Mouse (Mus musculus): ENCODE results near the gene Clnk. TPM values are rescaled to one million over a fixed set of nuclear protein-coding genes. Genes with fewer than 3 reads are reported as not detected.

The Clnk gene
- total RNA-seq, 1 experiment: 0.36 TPM

DNA sequence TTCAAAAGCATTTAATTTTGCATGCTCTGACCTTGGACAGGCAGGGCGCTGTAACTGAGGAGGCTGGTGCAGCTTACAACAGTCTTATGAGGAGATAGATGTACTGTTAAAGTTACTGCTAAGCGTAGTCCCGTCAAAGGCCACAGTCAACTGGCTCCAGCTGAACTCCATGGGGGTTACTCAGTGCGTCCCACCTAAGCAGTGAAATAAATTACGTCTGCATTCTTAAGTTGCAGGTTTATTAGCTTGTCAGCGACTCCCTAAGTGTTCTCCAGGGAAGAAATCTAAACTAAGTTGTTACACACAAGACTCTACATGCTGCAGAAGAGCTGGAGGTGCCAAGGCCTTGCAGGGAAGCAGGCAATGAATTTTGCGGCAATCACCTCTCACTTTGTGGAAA lies 77.7 kb downstream of the Clnk start:
- Histone ChIP-seq H3K36me3 (ENCODE audit: control insufficient read depth, insufficient read depth, low read length, poor library complexity, severe bottlenecking) (no peaks in the 10 kb centered on the region), H3K4me1 (ENCODE audit: control insufficient read depth in 2 of 2, insufficient read depth in 2 of 2, low read length in 2 of 2, poor library complexity in 1 of 2) (no peaks in the 10 kb centered on the region), H3K27ac (ENCODE audit: insufficient read depth, low read depth, low read length, poor library complexity, severe bottlenecking) (no peak overlapping the region), H3K4me3 (ENCODE audit: insufficient read depth in 1 of 2, low read depth in 1 of 2, low read length in 2 of 2, poor library complexity in 1 of 2, severe bottlenecking in 1 of 2) (no peak overlapping the region), H3K9me3 (ENCODE audit: control insufficient read depth, insufficient read depth, low read depth, low read length) (no peaks in the 10 kb centered on the region), H3K9ac (ENCODE audit: insufficient read depth, low read depth, low read length, poor library complexity, severe bottlenecking) (no peak overlapping the region)
- DNase-seq (ENCODE audit: low read depth, low spot score): no peak
- TF ChIP-seq MAFK (IDR thresholded peaks at IDR 0.05; ENCODE audit: insufficient read depth, low read depth, low read length): no peak
- TF ChIP-seq ZNF384 (IDR thresholded peaks at IDR 0.05; ENCODE audit: low read depth, low read length): no peak
- no peak for TF ChIP-seq ZC3H11A (IDR thresholded peaks at IDR 0.05; ENCODE audit: borderline replicate concordance, low read depth, low read length)
- TF ChIP-seq CHD2 (IDR thresholded peaks at IDR 0.05; ENCODE audit: low read depth, low read length): no peak
- no peak for TF ChIP-seq HCFC1 (IDR thresholded peaks at IDR 0.05; ENCODE audit: borderline replicate concordance, insufficient read depth, low read length)
- in situ Hi-C loops (cut with MboI; ENCODE audit: low sequenced_read_pairs in 2 of 2, unreplicated experiment in 2 of 2): loop anchor here (25.0 kb wide), 2 partner anchors 838 to 1163 kb away; no protein-coding TSS in a partner anchor

GRCm38 (mm10) chr5:38795139-38795538 lies 81.5 kb downstream of the Clnk start:
- no peaks in the 10 kb centered on the region for H3K4me1 ChIP-seq (ENCODE audit: control insufficient read depth in 2 of 2, insufficient read depth in 2 of 2, low read length in 2 of 2, poor library complexity in 1 of 2)
- TF ChIP-seq ZC3H11A (IDR thresholded peaks at IDR 0.05; ENCODE audit: borderline replicate concordance, low read depth, low read length) (no peak), ZNF384 (IDR thresholded peaks at IDR 0.05; ENCODE audit: low read depth, low read length) (no peak), HCFC1 (IDR thresholded peaks at IDR 0.05; ENCODE audit: borderline replicate concordance, insufficient read depth, low read length) (no peak), CHD2 (IDR thresholded peaks at IDR 0.05; ENCODE audit: low read depth, low read length) (no peak), MAFK (IDR thresholded peaks at IDR 0.05; ENCODE audit: insufficient read depth, low read depth, low read length) (no peak)
- in situ Hi-C loops (cut with MboI; ENCODE audit: low sequenced_read_pairs in 2 of 2, unreplicated experiment in 2 of 2): loop anchor here (25.0 kb wide), 2 partner anchors 842 to 1167 kb away; no protein-coding TSS in a partner anchor
- no peak overlapping the region for H3K27ac ChIP-seq (ENCODE audit: insufficient read depth, low read depth, low read length, poor library complexity, severe bottlenecking)
- H3K36me3 ChIP-seq (ENCODE audit: control insufficient read depth, insufficient read depth, low read length, poor library complexity, severe bottlenecking): no peaks in the 10 kb centered on the region
- no peak overlapping the region for H3K9ac ChIP-seq (ENCODE audit: insufficient read depth, low read depth, low read length, poor library complexity, severe bottlenecking)
- H3K4me3 ChIP-seq (ENCODE audit: insufficient read depth in 1 of 2, low read depth in 1 of 2, low read length in 2 of 2, poor library complexity in 1 of 2, severe bottlenecking in 1 of 2): no peak overlapping the region
- no peaks in the 10 kb centered on the region for H3K9me3 ChIP-seq (ENCODE audit: control insufficient read depth, insufficient read depth, low read depth, low read length)
- DNase-seq (ENCODE audit: low read depth, low spot score): no peak

DNA sequence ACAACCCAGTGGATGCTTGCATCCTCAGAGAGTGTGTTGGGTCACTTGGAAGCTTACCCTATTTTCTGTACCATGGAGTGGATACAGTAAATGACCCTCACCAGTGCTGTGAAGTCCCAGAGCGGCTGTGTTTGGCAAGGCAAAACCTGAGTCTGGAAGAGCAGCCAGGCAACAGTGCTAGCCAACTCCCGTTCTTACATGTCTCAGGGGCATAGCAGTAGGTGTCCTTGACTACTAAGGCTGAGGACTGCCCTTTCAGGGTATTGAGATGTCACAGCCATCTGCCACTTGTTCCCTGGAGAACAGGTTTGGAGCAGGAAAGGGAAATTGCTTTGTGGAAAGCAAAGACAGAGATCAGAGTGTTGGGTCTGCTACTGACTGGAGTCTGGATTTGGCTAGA lies 85.5 kb downstream of the Clnk start:
- no peak for DNase-seq (ENCODE audit: low read depth, low spot score)
- in situ Hi-C loops (cut with MboI; ENCODE audit: low sequenced_read_pairs in 2 of 2, unreplicated experiment in 2 of 2): loop anchor here (25.0 kb wide), 2 partner anchors 846 to 1171 kb away; no protein-coding TSS in a partner anchor

GRCm38 (mm10) chr5:38788820-38789219 lies 87.8 kb downstream of the Clnk start:
- no peak for DNase-seq (ENCODE audit: low read depth, low spot score)
- Histone ChIP-seq H3K4me3 (ENCODE audit: insufficient read depth in 1 of 2, low read depth in 1 of 2, low read length in 2 of 2, poor library complexity in 1 of 2, severe bottlenecking in 1 of 2) (no peak overlapping the region), H3K36me3 (ENCODE audit: control insufficient read depth, insufficient read depth, low read length, poor library complexity, severe bottlenecking) (no peaks in the 10 kb centered on the region), H3K9me3 (ENCODE audit: control insufficient read depth, insufficient read depth, low read depth, low read length) (no peaks in the 10 kb centered on the region), H3K27ac (ENCODE audit: insufficient read depth, low read depth, low read length, poor library complexity, severe bottlenecking) (no peak overlapping the region), H3K4me1 (ENCODE audit: control insufficient read depth in 2 of 2, insufficient read depth in 2 of 2, low read length in 2 of 2, poor library complexity in 1 of 2) (no peaks in the 10 kb centered on the region), H3K9ac (ENCODE audit: insufficient read depth, low read depth, low read length, poor library complexity, severe bottlenecking) (no peak overlapping the region)
- in situ Hi-C loops (cut with MboI; ENCODE audit: low sequenced_read_pairs in 2 of 2, unreplicated experiment in 2 of 2): loop anchor here (25.0 kb wide), 2 partner anchors 848 to 1173 kb away; no protein-coding TSS in a partner anchor
- TF ChIP-seq HCFC1 (IDR thresholded peaks at IDR 0.05; ENCODE audit: borderline replicate concordance, insufficient read depth, low read length): no peak

More for the DNA sequence above, 85.5 kb downstream of the Clnk start:
- no peak overlapping the region for H3K4me3 ChIP-seq (ENCODE audit: insufficient read depth in 1 of 2, low read depth in 1 of 2, low read length in 2 of 2, poor library complexity in 1 of 2, severe bottlenecking in 1 of 2)
- no peak overlapping the region for H3K9ac ChIP-seq (ENCODE audit: insufficient read depth, low read depth, low read length, poor library complexity, severe bottlenecking)
- no peaks in the 10 kb centered on the region for H3K4me1 ChIP-seq (ENCODE audit: control insufficient read depth in 2 of 2, insufficient read depth in 2 of 2, low read length in 2 of 2, poor library complexity in 1 of 2)
- no peak for TF ChIP-seq ZC3H11A (IDR thresholded peaks at IDR 0.05; ENCODE audit: borderline replicate concordance, low read depth, low read length)
- TF ChIP-seq MAFK (IDR thresholded peaks at IDR 0.05; ENCODE audit: insufficient read depth, low read depth, low read length): no peak
- TF ChIP-seq CHD2 (IDR thresholded peaks at IDR 0.05; ENCODE audit: low read depth, low read length): no peak
- no peak for TF ChIP-seq HCFC1 (IDR thresholded peaks at IDR 0.05; ENCODE audit: borderline replicate concordance, insufficient read depth, low read length)
- no peak for TF ChIP-seq ZNF384 (IDR thresholded peaks at IDR 0.05; ENCODE audit: low read depth, low read length)
- no peak overlapping the region for H3K27ac ChIP-seq (ENCODE audit: insufficient read depth, low read depth, low read length, poor library complexity, severe bottlenecking)
- H3K36me3 ChIP-seq (ENCODE audit: control insufficient read depth, insufficient read depth, low read length, poor library complexity, severe bottlenecking): no peaks in the 10 kb centered on the region
- H3K9me3 ChIP-seq (ENCODE audit: control insufficient read depth, insufficient read depth, low read depth, low read length): no peaks in the 10 kb centered on the region

Data from ES-E14 (cell line).